9 mouse cellular contexts compared by ENCODE assay signal in the genomic region with DNA sequence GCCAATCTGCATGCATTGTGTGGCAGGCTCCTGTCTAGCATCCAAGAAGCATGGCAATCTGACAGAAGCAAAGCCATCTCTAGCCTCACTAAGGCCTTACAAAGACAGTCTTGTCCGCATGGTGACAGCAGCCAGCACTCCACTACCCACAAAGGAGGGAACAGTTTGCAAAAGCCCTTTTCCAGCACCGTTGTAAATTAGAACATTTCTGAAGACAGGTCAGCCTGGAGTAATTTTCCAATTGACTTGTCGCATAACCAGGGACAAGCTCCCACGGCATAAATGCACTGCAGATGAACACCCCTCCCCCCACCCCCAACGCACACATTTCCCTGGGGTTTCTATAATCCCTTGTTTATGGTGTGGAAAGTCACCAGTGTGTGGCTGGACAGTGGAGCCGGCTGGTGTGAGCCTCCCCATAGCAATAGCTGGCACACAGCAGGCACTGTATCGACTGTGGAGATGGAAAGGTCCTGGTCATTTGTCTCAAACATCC. TPM values are rescaled to one million over a fixed set of nuclear protein-coding genes. Genes with fewer than 3 reads are reported as not detected.
DNase-seq lines count a peak whose midpoint lies in the region; ATAC-seq lines count a peak whose summit lies in the region.
"Had no signal": no experiment of that assay in that cellular context is flagged by ENCODE, and none has a peak within 500 bp of the region (broad histone marks: within the 10 kb centered on the region; RNA-seq: fewer than 3 reads in every experiment).

No protein-coding gene starts in this region.

- WGBS in embryonic facial prominence, embryonic 14.5 days: 23% methylated on average over 7 of the region's 7 CpGs
- WGBS in midbrain, embryonic 16.5 days: 7% methylated on average over 7 of the region's 7 CpGs

- no peak overlapping the region for H3K9ac ChIP-seq in embryonic facial prominence, embryonic 14.5 days (ENCODE audit: low read depth, low read length)
- no peak overlapping the region for H3K9ac ChIP-seq in midbrain, embryonic 16.5 days (ENCODE audit: low read depth, low read length)
- H3K9ac ChIP-seq: liver, embryonic 14.5 days had no signal

- DNase-seq in cerebellum, adult 11-12 months: peak; percentile 37
- peak; percentile 45 for DNase-seq in embryonic facial prominence, embryonic 14.5 days (ENCODE audit: low spot score)
- peak; percentile 53 to 57 for DNase-seq in layer of hippocampus, adult 8-10 months (ENCODE audit: low spot score in 2 of 2)
- DNase-seq in adrenal gland, adult 8-10 months: no peak
- no peak for DNase-seq in ovary, postnatal 10 days (ENCODE audit: low spot score)
- no peak for DNase-seq in urinary bladder, postnatal 14 days (ENCODE audit: low spot score)

- peak; percentile 62; the same call in 1 of the 2 replicates for ATAC-seq in embryonic facial prominence, embryonic 14.5 days (ENCODE audit: low read depth)
- ATAC-seq in midbrain, embryonic 16.5 days: peak; percentile 80
- ATAC-seq in CD4-positive, CD25-positive, alpha-beta regulatory T cell, adult 4 months: no peak

- H3K27me3 ChIP-seq in embryonic facial prominence, embryonic 14.5 days (replicated peaks; ENCODE audit: control insufficient read depth, insufficient read depth, low read length): no peaks in the 10 kb centered on the region
- no peaks in the 10 kb centered on the region for H3K27me3 ChIP-seq in midbrain, embryonic 16.5 days (ENCODE audit: control insufficient read depth, insufficient read depth, low read depth, low read length)

- H3K4me3 ChIP-seq in embryonic facial prominence, embryonic 14.5 days (ENCODE audit: low read depth, low read length): no peak overlapping the region
- H3K4me3 ChIP-seq in midbrain, embryonic 16.5 days (ENCODE audit: low read depth, low read length): no peak overlapping the region

- no peak overlapping the region for H3K27ac ChIP-seq in embryonic facial prominence, embryonic 14.5 days (replicated peaks; ENCODE audit: low read depth, low read length)
- peak overlapping the region; percentile 50; the same call in 1 of the 2 replicates for H3K27ac ChIP-seq in midbrain, embryonic 16.5 days (ENCODE audit: low read length)
- H3K27ac ChIP-seq: liver, embryonic 14.5 days had no signal

- no peaks in the 10 kb centered on the region for H3K9me3 ChIP-seq in embryonic facial prominence, embryonic 14.5 days (ENCODE audit: control insufficient read depth, low read length)
- H3K9me3 ChIP-seq in midbrain, embryonic 16.5 days (replicated peaks; ENCODE audit: control insufficient read depth, low read length, poor library complexity, severe bottlenecking): no peaks in the 10 kb centered on the region

- no peaks in the 10 kb centered on the region for H3K36me3 ChIP-seq in embryonic facial prominence, embryonic 14.5 days (ENCODE audit: control insufficient read depth, insufficient read depth, low read length)
- no peaks in the 10 kb centered on the region for H3K36me3 ChIP-seq in midbrain, embryonic 16.5 days (ENCODE audit: control insufficient read depth, insufficient read depth, low read length)

- H3K4me2 ChIP-seq in embryonic facial prominence, embryonic 14.5 days (ENCODE audit: low read depth, low read length): no peak overlapping the region
- H3K4me2 ChIP-seq in midbrain, embryonic 16.5 days (ENCODE audit: low read length): no peak overlapping the region

- H3K4me1 ChIP-seq in embryonic facial prominence, embryonic 14.5 days (ENCODE audit: control insufficient read depth, insufficient read depth, low read length): 0 out of 2 replicates have a peak, but pooled peaks cover 2% of the 10 kb centered on the region
- H3K4me1 ChIP-seq in midbrain, embryonic 16.5 days (ENCODE audit: control insufficient read depth, insufficient read depth, low read length): peaks cover 6% of the 10 kb centered on the region; the same call in 1 of the 2 replicates

RNA-seq across cellular contexts. Expression of a gene that starts 35.0 kb away (rescaled TPM):
- 6.2 and 7.9 TPM in 2 replicates for polyA plus RNA-seq in embryonic facial prominence, embryonic 14.5 days (2014; fragmentation: Nextera tagmentation; extraction: Ambion mirVana)
- 10 to 100 TPM in 3 of 4 experiments, 1 to 10 TPM in 1; 8.9 to 14.5 (median 11.7) TPM for total RNA-seq in layer of hippocampus, adult 8-10 months (2022)
- 10.1 and 10.9 TPM in 2 replicates for polyA plus RNA-seq in midbrain, embryonic 16.5 days (2015; fragmentation: Nextera tagmentation; extraction: Ambion mirVana)
- total RNA-seq in adrenal gland, adult 8-10 months (2022): 10 to 100 TPM; 60.0 to 98.8 (median 71.8) TPM
- 1 to 10 TPM; 2.1 to 2.3 TPM for polyA plus RNA-seq in CD4-positive, CD25-positive, alpha-beta regulatory T cell, adult 4 months (2017; shearing (Covaris generic))

Comparison
In these comparisons a context has a peak if more than half of its experiments do, and no peak if none do; other contexts are left out.
1. DNase-seq: peak in cerebellum, adult 11-12 months (single experiment), embryonic facial prominence, embryonic 14.5 days (single experiment) and layer of hippocampus, adult 8-10 months (2 of 2); none in adrenal gland, adult 8-10 months (single experiment), ovary, postnatal 10 days (single experiment) and urinary bladder, postnatal 14 days (single experiment).